Mouse (Mus musculus): Measurements from ENCODE around the gene A630089N07Rik. TPM values are rescaled to one million over a fixed set of nuclear protein-coding genes. Genes with fewer than 3 reads are reported as not detected.

Gene A630089N07Rik
- polyA plus RNA-seq, 1 experiment, result 0.97 TPM

- no peak overlapping the region for H3K27ac ChIP-seq (ENCODE audit: insufficient read depth, low read length)
- no peak overlapping the region for H3K4me3 ChIP-seq (ENCODE audit: extremely low read depth, insufficient read depth, insufficient read length)
- H3K4me1 ChIP-seq (ENCODE audit: control insufficient read depth, insufficient read depth, insufficient read length), result peaks cover 5% of the 10 kb centered on the region
- H3K36me3 ChIP-seq (ENCODE audit: control insufficient read depth, insufficient read depth, low read length), result no peaks in the 10 kb centered on the region
- 79% methylated on average over 2 of the region's 2 CpGs for WGBS
- no peak for DNase-seq (ENCODE audit: low read depth in 1 of 2, low spot score in 2 of 2)
- no peaks in the 10 kb centered on the region for H3K27me3 ChIP-seq (ENCODE audit: control insufficient read depth, insufficient read depth, low read length)
- no peak for TF ChIP-seq CTCF (IDR thresholded peaks at IDR 0.05; ENCODE audit: extremely low read depth, insufficient read depth, insufficient read length, insufficient replicate concordance)
- no peak for TF ChIP-seq POLR2A (IDR thresholded peaks at IDR 0.05; ENCODE audit: low read depth, low read length)
Measured at GRCm38 (mm10) chr16:97991517-97991916, 90.7 kb downstream of the A630089N07Rik start.

- Histone ChIP-seq H3K36me3 (ENCODE audit: control insufficient read depth, insufficient read depth, low read length) (no peaks in the 10 kb centered on the region), H3K4me3 (ENCODE audit: extremely low read depth, insufficient read depth, insufficient read length) (no peak overlapping the region), H3K27me3 (ENCODE audit: control insufficient read depth, insufficient read depth, low read length) (no peaks in the 10 kb centered on the region), H3K4me1 (ENCODE audit: control insufficient read depth, insufficient read depth, insufficient read length) (no peaks in the 10 kb centered on the region), H3K27ac (ENCODE audit: insufficient read depth, low read length) (no peak overlapping the region)
- no peak for DNase-seq (ENCODE audit: low read depth in 1 of 2, low spot score in 2 of 2)
- no peak for TF ChIP-seq CTCF (IDR thresholded peaks at IDR 0.05; ENCODE audit: extremely low read depth, insufficient read depth, insufficient read length, insufficient replicate concordance)
- TF ChIP-seq POLR2A (IDR thresholded peaks at IDR 0.05; ENCODE audit: low read depth, low read length), result no peak
- 90% methylated on average over 5 of the region's 5 CpGs for WGBS
Measured at GRCm38 (mm10) chr16:97984589-97984988, 97.7 kb downstream of the A630089N07Rik start.

DNA sequence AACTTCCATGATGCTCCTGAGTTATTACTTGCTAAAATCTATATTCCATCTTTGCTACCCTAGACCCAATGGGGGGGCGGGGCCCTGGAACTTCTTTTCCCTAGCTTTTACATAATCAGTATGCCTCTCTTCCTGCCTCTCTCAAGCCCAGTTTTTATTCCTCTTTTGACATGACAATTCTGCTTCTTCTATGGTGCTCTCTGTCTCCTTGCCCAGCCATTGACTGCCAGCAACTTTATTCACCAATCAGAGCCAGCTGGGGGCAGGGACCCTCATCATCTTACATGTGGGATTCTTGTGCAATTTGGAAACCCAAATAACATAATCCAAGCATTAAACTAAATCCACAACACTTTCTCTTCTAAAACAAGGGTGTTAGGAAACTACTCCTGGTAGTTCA lies 100.9 kb downstream of the A630089N07Rik start:
- 94% methylated on average over 1 of the region's 1 CpGs for WGBS
- Histone ChIP-seq H3K27ac (ENCODE audit: insufficient read depth, low read length) (no peak overlapping the region), H3K4me1 (ENCODE audit: control insufficient read depth, insufficient read depth, insufficient read length) (no peaks in the 10 kb centered on the region), H3K27me3 (ENCODE audit: control insufficient read depth, insufficient read depth, low read length) (no peaks in the 10 kb centered on the region), H3K4me3 (ENCODE audit: extremely low read depth, insufficient read depth, insufficient read length) (no peak overlapping the region), H3K36me3 (ENCODE audit: control insufficient read depth, insufficient read depth, low read length) (no peaks in the 10 kb centered on the region)
- DNase-seq (ENCODE audit: low read depth in 1 of 2, low spot score in 2 of 2), result no peak
- TF ChIP-seq CTCF (IDR thresholded peaks at IDR 0.05; ENCODE audit: extremely low read depth, insufficient read depth, insufficient read length, insufficient replicate concordance) (no peak), POLR2A (IDR thresholded peaks at IDR 0.05; ENCODE audit: low read depth, low read length) (no peak)

DNA sequence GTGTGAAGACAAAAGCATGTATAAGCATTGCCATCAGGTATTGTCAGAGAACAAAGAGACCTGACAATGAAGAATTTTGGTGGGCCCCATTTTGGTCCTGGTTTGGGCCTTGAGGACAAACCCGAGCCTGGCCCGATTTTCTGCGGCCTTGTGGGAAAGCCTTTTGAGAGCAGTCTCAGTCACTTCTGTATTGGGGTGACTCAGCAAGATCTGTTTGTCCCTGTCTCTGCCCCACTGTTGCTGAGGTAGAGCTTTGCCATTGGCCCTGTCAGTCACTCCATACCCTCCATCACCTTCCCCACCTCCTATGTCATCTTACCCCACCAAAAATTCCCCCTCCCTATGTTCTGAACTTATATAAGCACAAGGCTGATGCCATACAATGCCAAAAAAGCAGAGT lies 104.5 kb downstream of the A630089N07Rik start:
- no peaks in the 10 kb centered on the region for H3K27me3 ChIP-seq (ENCODE audit: control insufficient read depth, insufficient read depth, low read length)
- TF ChIP-seq POLR2A (IDR thresholded peaks at IDR 0.05; ENCODE audit: low read depth, low read length) (no peak), CTCF (IDR thresholded peaks at IDR 0.05; ENCODE audit: extremely low read depth, insufficient read depth, insufficient read length, insufficient replicate concordance) (no peak)
- H3K4me1 ChIP-seq (ENCODE audit: control insufficient read depth, insufficient read depth, insufficient read length), result no peaks in the 10 kb centered on the region
- no peak overlapping the region for H3K4me3 ChIP-seq (ENCODE audit: extremely low read depth, insufficient read depth, insufficient read length)
- WGBS, result 70% methylated on average over 3 of the region's 3 CpGs
- H3K36me3 ChIP-seq (ENCODE audit: control insufficient read depth, insufficient read depth, low read length), result no peaks in the 10 kb centered on the region
- H3K27ac ChIP-seq (ENCODE audit: insufficient read depth, low read length), result no peak overlapping the region
- DNase-seq (ENCODE audit: low read depth in 1 of 2, low spot score in 2 of 2), result no peak

DNA sequence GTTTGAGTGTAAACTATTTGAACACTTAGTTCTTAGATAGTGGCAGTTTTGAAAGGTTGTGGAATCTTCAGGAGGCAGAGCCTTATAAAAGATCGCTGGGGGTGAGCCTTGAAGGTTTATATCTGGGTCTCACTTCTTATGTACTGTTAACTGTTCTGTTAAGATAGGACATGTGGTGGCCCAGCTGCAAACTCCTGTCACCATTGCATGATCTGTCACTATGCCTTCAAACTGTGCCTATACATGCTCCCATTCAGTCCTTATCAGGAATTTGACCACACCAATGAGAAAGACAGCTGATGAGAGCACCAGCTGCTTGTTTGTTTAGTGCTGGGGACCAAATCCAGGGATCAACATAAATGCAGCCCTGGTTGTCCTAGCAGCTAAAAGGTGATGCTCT lies 105.0 kb downstream of the A630089N07Rik start:
- no peaks in the 10 kb centered on the region for H3K27me3 ChIP-seq (ENCODE audit: control insufficient read depth, insufficient read depth, low read length)
- H3K4me1 ChIP-seq (ENCODE audit: control insufficient read depth, insufficient read depth, insufficient read length), result no peaks in the 10 kb centered on the region
- no peak for DNase-seq (ENCODE audit: low read depth in 1 of 2, low spot score in 2 of 2)
- TF ChIP-seq POLR2A (IDR thresholded peaks at IDR 0.05; ENCODE audit: low read depth, low read length), result no peak
- TF ChIP-seq CTCF (IDR thresholded peaks at IDR 0.05; ENCODE audit: extremely low read depth, insufficient read depth, insufficient read length, insufficient replicate concordance), result no peak
- WGBS, result 67% methylated on average over 1 of the region's 1 CpGs
- H3K4me3 ChIP-seq (ENCODE audit: extremely low read depth, insufficient read depth, insufficient read length), result no peak overlapping the region
- no peaks in the 10 kb centered on the region for H3K36me3 ChIP-seq (ENCODE audit: control insufficient read depth, insufficient read depth, low read length)
- no peak overlapping the region for H3K27ac ChIP-seq (ENCODE audit: insufficient read depth, low read length)

- 34% methylated on average over 3 of the region's 3 CpGs for WGBS
- peaks cover 12% of the 10 kb centered on the region for H3K4me1 ChIP-seq (ENCODE audit: control insufficient read depth, insufficient read depth, insufficient read length)
- H3K4me3 ChIP-seq (ENCODE audit: extremely low read depth, insufficient read depth, insufficient read length), result no peak overlapping the region
- TF ChIP-seq POLR2A (IDR thresholded peaks at IDR 0.05; ENCODE audit: low read depth, low read length), result no peak
- TF ChIP-seq CTCF (IDR thresholded peaks at IDR 0.05; ENCODE audit: extremely low read depth, insufficient read depth, insufficient read length, insufficient replicate concordance), result no peak
- H3K27me3 ChIP-seq (ENCODE audit: control insufficient read depth, insufficient read depth, low read length), result no peaks in the 10 kb centered on the region
- H3K36me3 ChIP-seq (ENCODE audit: control insufficient read depth, insufficient read depth, low read length), result no peaks in the 10 kb centered on the region
- no peak for DNase-seq (ENCODE audit: low read depth in 1 of 2, low spot score in 2 of 2)
- H3K27ac ChIP-seq (ENCODE audit: insufficient read depth, low read length), result no peak overlapping the region
Measured at GRCm38 (mm10) chr16:97963956-97964540, 118.2 kb downstream of the A630089N07Rik start.

DNA sequence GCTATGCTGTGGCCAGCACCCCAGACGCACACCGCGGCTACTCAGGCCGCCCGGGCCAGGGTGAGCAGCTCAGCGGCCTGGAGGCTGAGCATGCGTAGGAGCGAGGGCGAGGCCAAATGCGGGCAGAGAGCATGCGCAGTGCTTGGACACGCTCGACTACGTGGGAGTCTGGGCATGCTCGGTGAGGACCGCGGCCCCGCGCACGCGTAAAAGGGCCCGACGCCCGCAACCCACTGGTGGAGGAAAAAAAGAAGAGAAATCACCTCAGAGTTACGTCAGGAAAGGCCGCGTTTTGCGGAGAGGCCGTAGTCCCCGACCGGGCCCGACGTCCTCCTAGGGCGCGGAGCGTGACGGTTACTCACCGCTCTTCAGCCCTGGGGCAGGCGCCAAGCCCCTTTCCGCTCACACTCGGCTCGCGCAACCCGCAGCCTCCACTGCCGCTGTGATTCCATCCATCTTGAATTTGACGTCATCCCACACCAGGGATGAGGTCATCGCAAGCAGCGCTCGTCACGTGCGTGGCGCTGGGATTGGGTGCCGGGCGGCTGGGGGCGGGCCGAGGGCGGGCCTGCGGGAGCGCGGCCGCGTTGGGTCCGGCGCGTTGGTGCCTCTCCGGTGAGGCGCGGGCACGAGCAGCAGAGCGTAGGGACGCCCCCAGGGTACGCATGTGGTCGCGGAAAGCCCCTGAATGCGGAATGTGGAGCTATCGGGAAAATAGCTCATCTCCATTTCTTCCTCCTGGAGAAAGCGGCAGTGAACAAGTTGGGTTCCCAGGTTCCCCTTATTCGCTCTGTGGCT lies 119.9 kb downstream of the A630089N07Rik start, which contains the start of the genes C2cd2 and Zbtb21:
Gene C2cd2 (minus strand): TSS at position 448 of the 798 bp plus-strand sequence.
Gene Zbtb21 (minus strand): TSS at position 472 of the 798 bp plus-strand sequence.
- under 1% methylated on average over 78 of the region's 78 CpGs for WGBS
- Histone ChIP-seq H3K27ac (ENCODE audit: insufficient read depth, low read length) (peak within 1 kb of the TSS; percentile 83), H3K36me3 (ENCODE audit: control insufficient read depth, insufficient read depth, low read length) (no peaks in the 10 kb centered on the region), H3K4me1 (ENCODE audit: control insufficient read depth, insufficient read depth, insufficient read length) (peaks cover 12% of the 10 kb centered on the region), H3K27me3 (ENCODE audit: control insufficient read depth, insufficient read depth, low read length) (no peaks in the 10 kb centered on the region), H3K4me3 (ENCODE audit: extremely low read depth, insufficient read depth, insufficient read length) (peak within 1 kb of the TSS; percentile 68)
- DNase-seq (ENCODE audit: low read depth in 1 of 2, low spot score in 2 of 2), result peak; percentile 89 to 95
- TF ChIP-seq CTCF (IDR thresholded peaks at IDR 0.05; ENCODE audit: extremely low read depth, insufficient read depth, insufficient read length, insufficient replicate concordance) (no peak), POLR2A (IDR thresholded peaks at IDR 0.05; ENCODE audit: low read depth, low read length) (peak; percentile 83)

All from spleen, adult 2 months (tissue).